Mouse (Mus musculus) adipocyte (in vitro differentiated cells): ENCODE measurements around the gene Dusp8.

ENCODE experiments used
- DNase-seq: peaks from one replicate; pipeline ENCODE4 v3.0.0-alpha.2; 2016; ENCODE audit warnings: low spot score

Dusp8 gene

DNA sequence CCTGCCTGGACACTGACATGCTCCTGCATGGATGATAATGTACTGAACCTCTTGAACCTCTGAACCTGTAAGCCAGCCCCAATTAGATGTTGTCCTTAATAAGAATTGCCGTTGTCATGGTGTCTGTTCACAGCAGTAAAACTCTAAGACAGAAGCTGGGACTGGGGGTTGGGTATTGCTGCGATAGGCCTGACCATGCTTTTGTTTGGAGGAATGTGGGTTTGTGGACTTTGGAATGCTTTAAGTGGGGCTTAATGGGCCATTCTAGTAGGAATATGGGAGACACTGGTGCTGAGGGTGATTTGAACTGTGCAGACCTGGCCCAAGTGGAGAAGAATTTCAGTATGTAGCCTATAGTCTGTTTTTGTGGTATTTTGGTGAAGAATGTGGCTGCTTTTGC lies 50.3 kb downstream of the Dusp8 start:
- DNase-seq: no peak

DNA sequence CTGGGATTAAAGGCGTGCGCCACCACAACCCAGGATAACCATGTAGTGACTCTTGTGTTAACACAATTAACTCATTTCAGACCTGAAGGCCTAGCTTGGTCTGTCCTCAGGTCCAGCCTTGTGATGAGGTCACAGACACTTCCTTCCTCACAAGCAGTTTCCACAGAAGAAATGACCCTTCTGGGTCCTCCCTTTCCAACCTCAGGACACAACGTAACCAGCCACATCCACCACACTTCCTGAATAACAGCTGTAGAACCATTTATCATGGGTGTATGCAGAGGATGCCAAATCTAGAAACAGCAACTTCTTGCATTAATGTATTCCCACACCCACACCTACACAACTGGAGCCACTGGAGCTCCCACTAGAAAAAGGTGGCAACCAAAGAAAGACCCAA lies 54.9 kb downstream of the Dusp8 start:
- no peak for DNase-seq

DNA sequence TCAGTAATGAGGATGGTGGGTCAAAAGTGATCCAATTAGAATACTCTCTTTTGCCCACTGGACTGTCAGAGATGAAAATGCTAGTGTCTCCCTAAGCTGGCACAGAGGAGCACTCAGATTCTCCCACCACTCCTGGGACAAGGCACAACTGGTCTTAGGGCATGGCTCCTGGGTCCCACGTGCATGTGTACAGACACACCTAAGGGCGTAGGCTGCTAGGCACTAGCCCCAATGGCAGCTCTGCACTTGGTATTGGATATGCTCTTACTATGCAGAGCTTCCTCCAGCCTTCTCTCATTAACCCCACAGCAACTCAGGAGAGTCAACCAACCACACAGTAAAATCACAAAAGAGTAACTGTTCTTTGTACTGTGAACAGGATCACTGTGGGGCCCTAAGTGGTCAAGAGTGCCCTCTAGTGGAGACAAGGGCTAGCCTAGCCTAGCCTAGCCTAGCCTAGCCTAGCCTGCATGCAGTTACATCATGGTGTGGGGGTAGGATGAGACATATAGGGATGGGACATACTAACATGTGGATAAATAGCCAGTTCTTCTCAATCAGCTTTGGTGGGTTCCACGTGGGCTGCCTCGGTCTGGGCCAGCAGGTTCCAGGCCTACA lies 58.0 kb downstream of the Dusp8 start:
- peak; percentile 32 for DNase-seq

DNA sequence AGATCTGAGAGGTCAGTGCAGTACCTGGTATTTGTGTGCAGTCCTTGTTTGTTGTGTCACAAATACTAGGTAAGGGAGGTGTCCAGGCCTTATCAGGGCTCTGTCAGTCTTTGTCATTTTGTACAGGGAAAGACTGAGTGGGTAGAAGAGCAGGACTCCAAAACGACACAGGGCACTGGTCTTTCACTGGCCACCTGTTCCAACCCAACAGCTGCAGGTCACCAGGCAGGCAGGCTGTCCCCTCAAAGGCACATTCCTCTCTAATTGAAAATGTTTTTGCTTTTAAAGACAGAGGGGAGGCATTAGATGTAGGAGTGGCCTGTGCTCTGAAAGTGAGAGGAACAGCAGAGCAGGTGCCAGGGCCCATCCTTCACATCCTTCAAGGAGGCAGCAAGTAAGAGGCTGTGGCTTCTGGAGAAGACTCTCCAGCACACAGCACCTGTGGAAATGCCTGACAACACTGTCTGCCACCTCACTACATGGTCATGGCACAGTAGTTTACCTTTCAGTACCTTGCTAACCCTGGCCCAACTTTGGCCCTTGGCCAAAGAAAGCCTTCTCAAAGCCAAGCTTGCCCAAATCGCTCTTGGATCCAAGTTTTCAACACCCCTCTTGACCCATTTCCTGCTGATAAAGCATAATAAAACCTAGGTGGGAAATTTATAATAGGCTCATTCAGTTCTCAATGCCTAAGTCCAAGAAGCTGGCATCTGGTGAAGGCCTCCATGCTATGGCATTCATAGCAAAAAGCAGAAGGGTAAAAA lies 60.4 kb downstream of the Dusp8 start:
- no peak for DNase-seq

DNA sequence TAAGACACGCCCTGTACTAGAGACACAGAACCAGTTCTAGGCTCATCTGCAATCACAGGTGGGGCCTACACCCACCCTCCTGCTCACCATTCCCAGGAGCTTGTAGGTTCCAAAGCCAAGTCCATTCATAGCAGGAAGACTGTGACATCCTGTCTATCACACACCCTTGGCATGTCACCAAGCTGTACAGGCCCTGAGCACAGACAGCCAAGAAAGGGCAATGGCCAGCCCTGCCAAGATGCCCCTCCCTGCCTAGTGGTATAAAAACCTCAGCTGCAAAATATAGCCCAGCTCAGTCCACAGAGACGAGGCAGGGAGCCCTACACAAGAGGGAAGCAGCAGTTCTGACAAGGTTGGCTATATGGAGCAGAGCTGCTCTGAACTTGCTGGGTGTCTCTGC lies 61.4 kb downstream of the Dusp8 start:
- peak; percentile 19 for DNase-seq

DNA sequence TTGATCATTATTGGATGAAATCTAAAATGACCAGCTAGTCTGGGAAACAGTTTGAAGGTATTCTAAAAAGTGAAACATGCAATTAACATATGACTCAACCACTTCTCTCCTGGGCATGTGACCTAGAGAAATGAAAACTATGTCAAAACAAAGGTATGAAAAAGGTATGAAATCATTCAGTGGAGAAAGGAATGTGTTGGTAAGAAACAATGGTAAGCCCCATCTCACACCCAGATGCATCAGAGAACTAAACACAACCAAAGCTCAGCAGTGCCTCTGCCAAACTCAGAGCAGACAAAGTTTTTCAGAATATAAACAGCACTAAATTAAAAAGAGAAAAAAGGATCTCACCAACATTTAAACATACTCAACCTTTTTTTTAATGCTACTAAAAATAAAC lies 65.6 kb downstream of the Dusp8 start:
- no peak for DNase-seq
